Mouse (Mus musculus) embryonic stem cell, embryonic (primary cell): ENCODE measurements around the gene Dct.

Source experiments
- CTCF ChIA-PET, 4 experiments: fragments of 300-600 bp in 2 of 4; fragments of 350-600 bp in 2 of 4; sonication (Branson Sonifier 250); formaldehyde crosslinking; loops; one replicate each; lab custom pipeline; 2022; ENCODE audit warnings: inconsistent platforms in 2 of 4; lab: Charles Lee
- POLR2A ChIA-PET, 4 experiments: fragments of 300-600 bp in 2 of 4; fragments of 350-600 bp in 2 of 4; sonication (Branson Sonifier 250); formaldehyde crosslinking; loops; one replicate each; lab custom pipeline; 2022; ENCODE audit warnings: antibody characterized with exemption in 4 of 4, inconsistent platforms in 1 of 4; lab: Charles Lee

Gene Dct

DNA sequence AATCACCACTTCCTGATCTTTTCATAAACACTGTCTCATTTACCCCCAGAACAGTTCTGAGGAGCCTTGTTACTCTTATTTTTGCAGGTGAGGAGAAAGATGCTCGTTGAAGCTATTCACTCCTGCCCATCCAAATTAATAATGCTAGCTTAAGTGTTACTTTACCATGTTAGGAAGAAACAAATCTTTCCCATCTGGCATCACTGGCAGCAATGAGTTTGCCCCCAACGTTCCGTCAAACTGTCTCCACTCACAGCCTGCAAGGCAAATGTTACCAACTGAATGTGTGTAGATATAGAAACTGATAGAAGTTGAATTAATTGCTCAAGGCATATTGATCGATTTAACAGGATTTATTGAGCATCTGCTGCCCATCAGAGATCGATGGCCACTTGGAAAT, 79.5 kb downstream of the Dct start:
- ChIA-PET CTCF (no interaction called here), POLR2A (no interaction called here)
